Mouse (Mus musculus) intestine, embryonic 16.5 days (tissue): ENCODE measurements around the gene Susd6. TPM values are rescaled to one million over a fixed set of nuclear protein-coding genes. Genes with fewer than 3 reads are reported as not detected.

Experiments
- ATAC-seq: fragments of 200-750 bp; cut with Nextera tagmentation; 2 replicates; pipeline ENCODE4 v1.8.0; 2017; ENCODE audit warnings: moderate TSS enrichment, moderate library complexity
- H3K27ac ChIP-seq: fragments of 300-500 bp; sonication (generic); 2 replicates; pipeline ENCODE4 v1.5.1; 2014; ENCODE audit warnings: mild to moderate bottlenecking, low read length
- H3K27me3 ChIP-seq: fragments of 300-500 bp; sonication (generic); replicated peaks from 2 replicates; pipeline ENCODE4 v1.6.1; 2014; ENCODE audit warnings: low read length, control low read depth, mixed read lengths; ENCODE audit not compliant: control insufficient read depth, insufficient read depth
- H3K36me3 ChIP-seq: fragments of 300-500 bp; sonication (generic); 2 replicates; pipeline ENCODE4 v1.6.1; 2014; ENCODE audit warnings: low read length, control low read depth; ENCODE audit not compliant: control insufficient read depth, insufficient read depth
- H3K4me1 ChIP-seq: fragments of 300-500 bp; sonication (generic); 2 replicates; pipeline ENCODE4 v1.6.1; 2014; ENCODE audit warnings: low read length, control low read depth, mixed read lengths; ENCODE audit not compliant: control insufficient read depth, insufficient read depth
- H3K4me2 ChIP-seq: fragments of 300-500 bp; sonication (generic); 2 replicates; pipeline ENCODE4 v1.6.1; 2014; ENCODE audit warnings: low read depth, low read length, control low read depth
- H3K4me3 ChIP-seq: fragments of 300-500 bp; sonication (generic); 2 replicates; pipeline ENCODE4 v1.5.1; 2014; ENCODE audit warnings: mild to moderate bottlenecking, low read length
- H3K9ac ChIP-seq: fragments of 300-500 bp; sonication (generic); 2 replicates; pipeline ENCODE4 v1.6.1; 2014; ENCODE audit warnings: low read depth, low read length
- H3K9me3 ChIP-seq: fragments of 300-500 bp; sonication (generic); 2 replicates; pipeline ENCODE4 v1.6.1; 2016; ENCODE audit warnings: low read length, control low read depth; ENCODE audit not compliant: control insufficient read depth
- WGBS: fragments of 180-500 bp; shearing (Covaris S2); extraction: QIAGEN DNeasy Blood & Tissue Kit; methylation state at CpG from one replicate; pipeline ENCODE4 v1.1.7; 2014; 5-methylcytosine and 5-hydroxymethylcytosine counted together
- polyA plus RNA-seq: library from polyadenylated mRNA; unstranded; fragments of >200 nt; fragmentation: Nextera tagmentation; extraction: Ambion mirVana; gene quantifications from 2 replicates; pipeline ENCODE4 v1.2.1, GENCODE M21; 2015

The Susd6 gene
- polyA plus RNA-seq, 1 experiment from 2014 or later = 16.4 TPM

- Histone ChIP-seq H3K4me3 (no peak overlapping the region), H3K36me3 (no peaks in the 10 kb centered on the region), H3K27me3 (no peaks in the 10 kb centered on the region), H3K9me3 (no peaks in the 10 kb centered on the region), H3K9ac (no peak overlapping the region), H3K27ac (no peak overlapping the region), H3K4me1 (no peaks in the 10 kb centered on the region), H3K4me2 (no peak overlapping the region)
- WGBS = 68% methylated on average over 8 of the region's 8 CpGs
- ATAC-seq = no peak
Measured at GRCm38 (mm10) chr12:80909631-80910030, 119.3 kb downstream of the Susd6 start.

GRCm38 (mm10) chr12:80917764-80918163 is 127.5 kb downstream of the Susd6 start:
- no peak overlapping the region for H3K4me3 ChIP-seq
- H3K9me3 ChIP-seq = no peaks in the 10 kb centered on the region
- no peak for ATAC-seq
- peaks cover 3% of the 10 kb centered on the region; the same call in 1 of the 2 replicates for H3K4me1 ChIP-seq
- no peaks in the 10 kb centered on the region for H3K27me3 ChIP-seq
- H3K4me2 ChIP-seq = no peak overlapping the region
- 59% methylated on average over 7 of the region's 7 CpGs for WGBS
- no peak overlapping the region for H3K27ac ChIP-seq
- no peak overlapping the region for H3K9ac ChIP-seq
- no peaks in the 10 kb centered on the region for H3K36me3 ChIP-seq

DNA sequence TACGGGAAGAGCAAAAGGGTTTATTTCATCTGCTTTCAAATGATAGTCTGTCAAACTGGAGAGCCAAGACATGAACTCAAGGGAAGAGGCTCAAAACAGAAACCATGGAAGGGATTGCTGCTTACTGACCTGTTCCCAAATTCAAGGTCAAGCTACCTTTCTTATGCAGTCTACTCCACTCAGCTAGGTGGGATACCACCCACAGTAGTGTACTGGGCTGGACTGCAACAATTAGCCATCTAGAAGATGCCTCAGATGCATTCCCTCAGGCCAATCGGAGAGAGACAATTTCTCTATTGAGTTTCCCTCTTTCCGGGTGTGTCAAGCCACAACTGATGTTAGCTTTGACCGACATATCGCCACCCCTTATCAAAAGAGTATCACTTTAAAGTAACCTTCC is 131.0 kb downstream of the Susd6 start:
- Histone ChIP-seq H3K9me3 (no peaks in the 10 kb centered on the region), H3K4me2 (no peak overlapping the region), H3K9ac (no peak overlapping the region), H3K4me1 (peaks cover 11% of the 10 kb centered on the region; the same call in 1 of the 2 replicates), H3K27ac (no peak overlapping the region), H3K27me3 (no peaks in the 10 kb centered on the region), H3K36me3 (no peaks in the 10 kb centered on the region), H3K4me3 (no peak overlapping the region)
- 91% methylated on average over 5 of the region's 5 CpGs for WGBS
- no peak for ATAC-seq

DNA sequence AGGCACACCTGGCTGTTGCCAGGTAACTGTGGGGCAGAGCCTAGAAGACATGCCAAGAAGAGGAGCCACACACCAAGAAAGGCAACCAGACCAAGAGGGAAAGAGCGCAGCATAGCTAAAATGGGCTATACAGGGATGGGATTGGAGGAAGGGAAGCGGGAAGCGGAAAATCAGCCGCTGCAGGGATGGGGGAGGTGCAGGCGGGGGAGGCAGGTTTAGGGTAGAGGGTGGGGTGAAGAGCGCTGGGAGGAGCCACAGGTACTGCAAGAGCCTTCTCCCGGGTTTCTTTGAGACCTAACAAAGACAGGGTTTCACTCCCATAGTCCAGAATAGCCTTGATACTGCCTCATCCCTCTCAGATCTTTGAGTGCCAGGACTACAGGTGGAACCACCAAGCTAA is 132.6 kb downstream of the Susd6 start:
- Histone ChIP-seq H3K27ac (peak overlapping the region; percentile 77; the same call in 1 of the 2 replicates), H3K27me3 (no peaks in the 10 kb centered on the region), H3K9ac (no peak overlapping the region), H3K36me3 (no peaks in the 10 kb centered on the region), H3K4me3 (no peak overlapping the region), H3K9me3 (no peaks in the 10 kb centered on the region), H3K4me1 (peaks cover 11% of the 10 kb centered on the region; the same call in 1 of the 2 replicates), H3K4me2 (peak overlapping the region; percentile 34)
- WGBS = 11% methylated on average over 7 of the region's 7 CpGs
- ATAC-seq = peak; percentile 16

- Histone ChIP-seq H3K4me1 (peaks cover 11% of the 10 kb centered on the region; the same call in 1 of the 2 replicates), H3K36me3 (no peaks in the 10 kb centered on the region), H3K4me2 (peak overlapping the region; percentile 34; the same call in 1 of the 2 replicates), H3K4me3 (no peak overlapping the region), H3K27me3 (no peaks in the 10 kb centered on the region), H3K9me3 (no peaks in the 10 kb centered on the region), H3K9ac (no peak overlapping the region), H3K27ac (peak overlapping the region; percentile 77)
- 40% methylated on average over 5 of the region's 5 CpGs for WGBS
- ATAC-seq = peak; percentile 77
Measured at GRCm38 (mm10) chr12:80923602-80924001, 133.3 kb downstream of the Susd6 start.

DNA sequence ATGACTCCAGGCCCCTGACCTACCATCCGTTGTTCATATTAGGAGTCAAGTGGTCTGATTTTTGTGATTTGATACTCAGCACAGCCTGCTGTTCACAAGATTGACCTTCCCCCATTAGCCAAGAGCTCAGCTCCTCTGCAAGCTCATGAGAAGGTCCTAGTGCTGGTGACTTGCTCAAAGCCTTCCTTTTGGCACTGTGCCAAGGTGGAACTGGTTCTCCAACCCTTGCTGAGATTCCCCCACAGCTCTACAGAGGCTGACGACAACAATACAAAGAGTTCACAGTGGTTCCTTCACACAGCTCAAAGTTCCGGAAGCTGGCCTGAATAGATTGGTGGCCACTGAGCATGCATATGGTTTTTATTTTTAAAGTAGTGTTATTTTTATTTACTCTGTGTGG is 133.9 kb downstream of the Susd6 start:
- 53% methylated on average over 3 of the region's 3 CpGs for WGBS
- Histone ChIP-seq H3K27me3 (no peaks in the 10 kb centered on the region), H3K9me3 (no peaks in the 10 kb centered on the region), H3K9ac (no peak overlapping the region), H3K4me2 (peak overlapping the region; percentile 34; the same call in 1 of the 2 replicates), H3K4me3 (no peak overlapping the region), H3K36me3 (no peaks in the 10 kb centered on the region), H3K27ac (peak overlapping the region; percentile 77), H3K4me1 (peaks cover 12% of the 10 kb centered on the region)
- ATAC-seq = peak; percentile 88

- H3K4me2 ChIP-seq = no peak overlapping the region
- no peak for ATAC-seq
- H3K9ac ChIP-seq = no peak overlapping the region
- 59% methylated on average over 7 of the region's 7 CpGs for WGBS
- peak overlapping the region; percentile 27 for H3K27ac ChIP-seq
- H3K4me3 ChIP-seq = no peak overlapping the region
- H3K27me3 ChIP-seq = no peaks in the 10 kb centered on the region
- H3K4me1 ChIP-seq = peaks cover 14% of the 10 kb centered on the region
- H3K36me3 ChIP-seq = no peaks in the 10 kb centered on the region
- H3K9me3 ChIP-seq = no peaks in the 10 kb centered on the region
Measured at GRCm38 (mm10) chr12:80925919-80926318, 135.6 kb downstream of the Susd6 start.

GRCm38 (mm10) chr12:80926550-80926949 is 136.2 kb downstream of the Susd6 start:
- peak; percentile 26; the same call in 1 of the 2 replicates for ATAC-seq
- WGBS = 79% methylated on average over 4 of the region's 4 CpGs

DNA sequence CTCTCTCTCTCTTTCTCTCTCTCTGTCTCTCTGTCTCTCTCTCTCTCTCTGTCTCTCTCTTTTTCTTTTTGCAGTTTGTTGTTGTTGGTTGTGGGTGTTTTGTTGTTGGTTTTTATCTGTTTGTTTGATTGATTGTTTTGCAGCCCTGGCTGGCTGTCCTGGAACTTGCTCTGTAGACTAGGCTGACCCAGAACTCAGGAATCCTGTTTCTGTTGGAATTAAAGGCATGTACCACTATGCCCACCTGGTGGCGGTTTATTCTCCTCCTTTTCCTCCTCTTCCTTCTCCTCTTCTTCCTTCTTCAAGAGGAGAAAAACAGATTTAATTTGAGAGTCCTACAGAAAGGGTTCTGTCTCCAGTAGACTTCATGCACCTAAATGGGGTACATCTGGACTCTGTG is 137.2 kb downstream of the Susd6 start:
- H3K9ac ChIP-seq = no peak overlapping the region
- H3K27ac ChIP-seq = no peak overlapping the region
- no peaks in the 10 kb centered on the region for H3K36me3 ChIP-seq
- no peaks in the 10 kb centered on the region for H3K27me3 ChIP-seq
- ATAC-seq = no peak
- WGBS = 73% methylated on average over 1 of the region's 1 CpGs
- H3K4me2 ChIP-seq = no peak overlapping the region
- H3K4me3 ChIP-seq = no peak overlapping the region
- H3K9me3 ChIP-seq = no peaks in the 10 kb centered on the region
- H3K4me1 ChIP-seq = peaks cover 14% of the 10 kb centered on the region

More at GRCm38 (mm10) chr12:80926550-80926949, 136.2 kb downstream of the Susd6 start:
- Histone ChIP-seq H3K27ac (no peak overlapping the region), H3K4me2 (no peak overlapping the region), H3K27me3 (no peaks in the 10 kb centered on the region), H3K36me3 (no peaks in the 10 kb centered on the region), H3K9ac (no peak overlapping the region), H3K4me3 (no peak overlapping the region), H3K4me1 (peaks cover 14% of the 10 kb centered on the region), H3K9me3 (no peaks in the 10 kb centered on the region)

- Histone ChIP-seq H3K36me3 (no peaks in the 10 kb centered on the region), H3K4me2 (no peak overlapping the region), H3K27ac (peak overlapping the region; percentile 89), H3K9me3 (no peaks in the 10 kb centered on the region), H3K4me3 (no peak overlapping the region), H3K9ac (no peak overlapping the region), H3K4me1 (peaks cover 10% of the 10 kb centered on the region), H3K27me3 (no peaks in the 10 kb centered on the region)
- ATAC-seq = peak; percentile 52
- 63% methylated on average over 3 of the region's 3 CpGs for whole genome bisulfite sequencing
Measured at GRCm38 (mm10) chr12:80928881-80929280, 138.6 kb downstream of the Susd6 start.
